In the genomic region with DNA sequence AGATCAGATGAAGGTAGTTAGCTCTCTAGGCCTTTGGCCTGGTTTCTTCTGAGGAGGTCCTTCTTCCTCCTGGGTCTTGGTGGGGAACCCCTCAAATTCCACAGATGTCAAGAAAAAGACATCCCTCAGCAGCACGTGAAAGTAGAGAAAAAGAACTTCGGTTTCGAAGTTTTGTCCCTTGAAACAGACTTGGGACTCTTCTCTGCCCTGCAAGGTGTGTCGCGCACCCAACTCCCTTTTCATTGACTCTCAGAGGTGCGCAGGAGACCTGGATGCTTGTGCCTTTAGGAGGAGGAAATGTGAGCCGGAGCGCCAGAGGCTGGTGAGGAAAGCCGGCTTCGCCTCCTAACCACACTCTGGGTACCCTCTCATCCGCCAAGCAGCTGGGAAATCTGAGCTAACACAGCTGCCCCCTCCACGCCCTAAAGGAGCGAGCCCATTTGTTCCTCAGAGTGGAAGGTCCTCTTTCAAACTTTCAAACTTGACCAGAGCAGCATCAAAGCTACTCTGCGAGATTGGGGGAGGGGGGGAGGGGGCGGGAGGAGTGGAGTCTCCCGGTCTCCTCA, we compare ENCODE assay signal across 18 mouse cellular contexts. TPM values are rescaled to one million over a fixed set of nuclear protein-coding genes. Genes with fewer than 3 reads are reported as not detected.
DNase-seq lines count a peak whose midpoint lies in the region; ATAC-seq and TF ChIP-seq lines count a peak whose summit lies in the region.
"Had no signal": no experiment of that assay in that cellular context is flagged by ENCODE, and none has a peak within 500 bp of the region (broad histone marks: within the 10 kb centered on the region; RNA-seq: fewer than 3 reads in every experiment).

No protein-coding gene starts in this region.

- no peak overlapping the region for H3K9ac ChIP-seq in heart, embryonic 13.5 days
- no peak overlapping the region for H3K9ac ChIP-seq in midbrain, embryonic 11.5 days (ENCODE audit: low read length)
- no peak overlapping the region for H3K9ac ChIP-seq in midbrain, embryonic 16.5 days (ENCODE audit: low read depth, low read length)
- H3K9ac ChIP-seq in limb, embryonic 14.5 days (ENCODE audit: low read depth, low read length, severe bottlenecking) = no peak overlapping the region
- H3K9ac ChIP-seq in stomach, postnatal 0 days (ENCODE audit: low read length) = no peak overlapping the region

- no peak for ATAC-seq in heart, embryonic 13.5 days (ENCODE audit: extremely low read depth, insufficient number of reproducible peaks, low FRiP score, low TSS enrichment)
- ATAC-seq in midbrain, embryonic 11.5 days (ENCODE audit: low FRiP score) = no peak
- no peak for ATAC-seq in midbrain, embryonic 16.5 days
- ATAC-seq in limb, embryonic 14.5 days (ENCODE audit: low FRiP score, low read depth) = no peak
- no peak for ATAC-seq in stomach, postnatal 0 days (ENCODE audit: low FRiP score, low TSS enrichment)
- no peak for ATAC-seq in cerebellum, adult (ENCODE audit: insufficient number of reproducible peaks, low FRiP score, low TSS enrichment)
- ATAC-seq: hindbrain, embryonic 16.5 days had no signal

- no peaks in the 10 kb centered on the region for H3K36me3 ChIP-seq in heart, embryonic 13.5 days
- no peaks in the 10 kb centered on the region for H3K36me3 ChIP-seq in midbrain, embryonic 11.5 days (ENCODE audit: control insufficient read depth, insufficient read depth, low read length)
- no peaks in the 10 kb centered on the region for H3K36me3 ChIP-seq in midbrain, embryonic 16.5 days (ENCODE audit: control insufficient read depth, insufficient read depth, low read length)
- no peaks in the 10 kb centered on the region for H3K36me3 ChIP-seq in limb, embryonic 14.5 days (ENCODE audit: control insufficient read depth, insufficient read depth, low read length)
- H3K36me3 ChIP-seq in stomach, postnatal 0 days (ENCODE audit: control insufficient read depth, insufficient read depth, low read length) = no peaks in the 10 kb centered on the region
- H3K36me3 ChIP-seq: heart, embryonic 10.5 days had no signal

- H3K4me1 ChIP-seq in heart, embryonic 13.5 days = 0 out of 2 replicates have a peak, but pooled peaks cover 4% of the 10 kb centered on the region
- no peaks in the 10 kb centered on the region for H3K4me1 ChIP-seq in midbrain, embryonic 11.5 days (ENCODE audit: control insufficient read depth, insufficient read depth, low read length)
- H3K4me1 ChIP-seq in midbrain, embryonic 16.5 days (ENCODE audit: control insufficient read depth, insufficient read depth, low read length) = no peaks in the 10 kb centered on the region
- no peaks in the 10 kb centered on the region for H3K4me1 ChIP-seq in limb, embryonic 14.5 days (ENCODE audit: control insufficient read depth, insufficient read depth, low read length)
- H3K4me1 ChIP-seq in stomach, postnatal 0 days (replicated peaks; ENCODE audit: control insufficient read depth, insufficient read depth) = no peaks in the 10 kb centered on the region

- H3K27me3 ChIP-seq in heart, embryonic 13.5 days (replicated peaks) = peaks cover 94% of the 10 kb centered on the region
- peaks cover 84% of the 10 kb centered on the region for H3K27me3 ChIP-seq in midbrain, embryonic 11.5 days (ENCODE audit: control insufficient read depth, insufficient read depth, low read length)
- H3K27me3 ChIP-seq in midbrain, embryonic 16.5 days (ENCODE audit: control insufficient read depth, insufficient read depth, low read depth, low read length) = peaks cover 74% of the 10 kb centered on the region
- H3K27me3 ChIP-seq in limb, embryonic 14.5 days (ENCODE audit: control insufficient read depth, insufficient read depth, low read length) = peaks cover 58% of the 10 kb centered on the region
- H3K27me3 ChIP-seq in stomach, postnatal 0 days (ENCODE audit: control insufficient read depth, insufficient read depth, low read length) = 0 out of 2 replicates have a peak, but pooled peaks cover 2% of the 10 kb centered on the region

- no peak for TF ChIP-seq EP300 in stomach, postnatal 0 days (optimal IDR thresholded peaks at IDR 0.05)

- no peak overlapping the region for H3K4me3 ChIP-seq in heart, embryonic 13.5 days
- no peak overlapping the region for H3K4me3 ChIP-seq in midbrain, embryonic 11.5 days (ENCODE audit: low read depth, low read length)
- H3K4me3 ChIP-seq in midbrain, embryonic 16.5 days (ENCODE audit: low read depth, low read length) = no peak overlapping the region
- H3K4me3 ChIP-seq in limb, embryonic 14.5 days (replicated peaks; ENCODE audit: low read length) = no peak overlapping the region
- H3K4me3 ChIP-seq in stomach, postnatal 0 days (ENCODE audit: low read depth, low read length) = no peak overlapping the region
- H3K4me3 ChIP-seq: heart, embryonic 10.5 days; layer of hippocampus, adult 2 months had no signal

- peak overlapping the region; percentile 36 for H3K4me2 ChIP-seq in heart, embryonic 13.5 days
- no peak overlapping the region for H3K4me2 ChIP-seq in midbrain, embryonic 11.5 days
- no peak overlapping the region for H3K4me2 ChIP-seq in midbrain, embryonic 16.5 days (ENCODE audit: low read length)
- H3K4me2 ChIP-seq in limb, embryonic 14.5 days (replicated peaks; ENCODE audit: low read depth, low read length, severe bottlenecking) = 0 out of 2 replicates have a peak overlapping the region, but pooled peaks have one; percentile 14
- 0 out of 2 replicates have a peak overlapping the region, but pooled peaks have one; percentile 20 for H3K4me2 ChIP-seq in stomach, postnatal 0 days (replicated peaks; ENCODE audit: low read depth)

- TF ChIP-seq CTCF in stomach, postnatal 0 days (IDR thresholded peaks at IDR 0.05; ENCODE audit: low read depth) = no peak

- H3K9me3 ChIP-seq in heart, embryonic 13.5 days = no peaks in the 10 kb centered on the region
- no peaks in the 10 kb centered on the region; the same call in 1 of the 2 replicates for H3K9me3 ChIP-seq in midbrain, embryonic 11.5 days (ENCODE audit: control insufficient read depth, low read length)
- H3K9me3 ChIP-seq in midbrain, embryonic 16.5 days (replicated peaks; ENCODE audit: control insufficient read depth, low read length, poor library complexity, severe bottlenecking) = no peaks in the 10 kb centered on the region; the same call in 1 of the 2 replicates
- no peaks in the 10 kb centered on the region for H3K9me3 ChIP-seq in limb, embryonic 14.5 days (ENCODE audit: control insufficient read depth, low read length)
- no peaks in the 10 kb centered on the region for H3K9me3 ChIP-seq in stomach, postnatal 0 days (ENCODE audit: control insufficient read depth, low read length)
- H3K9me3 ChIP-seq: heart, embryonic 10.5 days had no signal

- no peak for DNase-seq in heart, postnatal 4 days
- DNase-seq in midbrain, embryonic 11.5 days (ENCODE audit: low spot score, missing footprints) = peak; percentile 92
- no peak for DNase-seq in limb, embryonic 14.5 days (ENCODE audit: low spot score)
- DNase-seq in stomach, postnatal 0 days (ENCODE audit: low spot score) = no peak
- DNase-seq in thymus, postnatal 25 days = no peak
- DNase-seq: adrenal gland, postnatal 25 days; B cell, adult 2 months; cerebellum, adult 8-10 months; thymus, postnatal 14 days had no signal

- H3K27ac ChIP-seq in heart, embryonic 13.5 days (replicated peaks) = no peak overlapping the region
- H3K27ac ChIP-seq in midbrain, embryonic 11.5 days (ENCODE audit: low read depth, low read length) = no peak overlapping the region
- no peak overlapping the region for H3K27ac ChIP-seq in midbrain, embryonic 16.5 days (ENCODE audit: low read length)
- H3K27ac ChIP-seq in limb, embryonic 14.5 days (replicated peaks; ENCODE audit: low read depth, low read length) = no peak overlapping the region
- no peak overlapping the region for H3K27ac ChIP-seq in stomach, postnatal 0 days (replicated peaks)
- H3K27ac ChIP-seq: heart, embryonic 10.5 days; layer of hippocampus, adult 2 months had no signal

- 7% methylated on average over 15 of the region's 16 CpGs for WGBS in heart, embryonic 13.5 days
- WGBS in midbrain, embryonic 11.5 days = 3% methylated on average over 16 of the region's 16 CpGs
- WGBS in midbrain, embryonic 16.5 days = 4% methylated on average over 16 of the region's 16 CpGs
- WGBS in limb, embryonic 14.5 days = 7% methylated on average over 16 of the region's 16 CpGs
- 21% methylated on average over 16 of the region's 16 CpGs for WGBS in stomach, postnatal 0 days

- no peak for TF ChIP-seq POLR2A in limb, embryonic 14.5 days (IDR thresholded peaks at IDR 0.05; ENCODE audit: borderline replicate concordance, extremely low read depth, insufficient read depth, insufficient read length)

RNA-seq across cellular contexts. Expression of gene Hoxa1, which starts 7.6 kb away (rescaled TPM):
- polyA plus RNA-seq in heart, embryonic 13.5 days (2015; fragmentation: Nextera tagmentation; extraction: Ambion mirVana) = 0.97 and 1.6 TPM in 2 replicates
- under 1 TPM; 0.19 to 0.23 TPM for total RNA-seq in heart, postnatal 4 days (2021)
- 0.53 and 0.63 TPM in 2 replicates for polyA plus RNA-seq in midbrain, embryonic 11.5 days (2014; fragmentation: Nextera tagmentation; extraction: Ambion mirVana)
- polyA plus RNA-seq in midbrain, embryonic 16.5 days (2015; fragmentation: Nextera tagmentation; extraction: Ambion mirVana) = 0.20 TPM in 1 of 2 replicates, not detected in the other
- 1.4 and 1.6 TPM in 2 replicates for polyA plus RNA-seq in limb, embryonic 14.5 days (2012; rRNA removed)
- 1.4 and 1.7 TPM in 2 replicates for polyA plus RNA-seq in limb, embryonic 14.5 days (2014; fragmentation: Nextera tagmentation; extraction: Ambion mirVana)
- polyA plus RNA-seq in stomach, postnatal 0 days (2015; fragmentation: Nextera tagmentation; extraction: Ambion mirVana) = 0.35 and 0.56 TPM in 2 replicates
- total RNA-seq: layer of hippocampus, adult 2 months; liver, adult 2 months had no signal

RNA-seq across cellular contexts. Expression of gene Hoxa2, which starts 14.1 kb away (rescaled TPM):
- polyA plus RNA-seq in heart, embryonic 13.5 days (2015; fragmentation: Nextera tagmentation; extraction: Ambion mirVana) = 1.5 and 2.5 TPM in 2 replicates
- under 1 TPM; 0.60 to 0.68 TPM for total RNA-seq in heart, postnatal 4 days (2021)
- polyA plus RNA-seq in midbrain, embryonic 11.5 days (2014; fragmentation: Nextera tagmentation; extraction: Ambion mirVana) = 0.14 and 0.26 TPM in 2 replicates
- polyA plus RNA-seq in midbrain, embryonic 16.5 days (2015; fragmentation: Nextera tagmentation; extraction: Ambion mirVana) = 0.10 and 0.22 TPM in 2 replicates
- 3.1 and 3.6 TPM in 2 replicates for polyA plus RNA-seq in limb, embryonic 14.5 days (2012; rRNA removed)
- polyA plus RNA-seq in limb, embryonic 14.5 days (2014; fragmentation: Nextera tagmentation; extraction: Ambion mirVana) = 0.80 and 1.0 TPM in 2 replicates
- 5.1 and 5.3 TPM in 2 replicates for polyA plus RNA-seq in stomach, postnatal 0 days (2015; fragmentation: Nextera tagmentation; extraction: Ambion mirVana)
- total RNA-seq: layer of hippocampus, adult 2 months had no signal
- polyA plus RNA-seq: frontal cortex, adult 2 months had no signal

RNA-seq across cellular contexts. Expression of gene 5730596B20Rik, which starts 26.8 kb away (rescaled TPM):
- polyA plus RNA-seq in heart, embryonic 13.5 days (2015; fragmentation: Nextera tagmentation; extraction: Ambion mirVana) = 0.15 and 0.33 TPM in 2 replicates
- under 1 TPM; 0.20 to 0.29 TPM for total RNA-seq in heart, postnatal 4 days (2021)
- polyA plus RNA-seq in midbrain, embryonic 11.5 days (2014; fragmentation: Nextera tagmentation; extraction: Ambion mirVana) = not detected in 2 replicates
- not detected in 2 replicates for polyA plus RNA-seq in midbrain, embryonic 16.5 days (2015; fragmentation: Nextera tagmentation; extraction: Ambion mirVana)
- 0.27 and 0.44 TPM in 2 replicates for polyA plus RNA-seq in limb, embryonic 14.5 days (2012; rRNA removed)
- polyA plus RNA-seq in limb, embryonic 14.5 days (2014; fragmentation: Nextera tagmentation; extraction: Ambion mirVana) = 0.29 and 0.70 TPM in 2 replicates
- 0.90 and 0.99 TPM in 2 replicates for polyA plus RNA-seq in stomach, postnatal 0 days (2015; fragmentation: Nextera tagmentation; extraction: Ambion mirVana)
- total RNA-seq: layer of hippocampus, adult 2 months had no signal
- polyA plus RNA-seq: frontal cortex, adult 2 months; spleen, adult 2 months had no signal

RNA-seq across cellular contexts. Expression of gene Hoxa4, which starts 41.1 kb away (rescaled TPM):
- 0.71 and 0.74 TPM in 2 replicates for polyA plus RNA-seq in heart, embryonic 13.5 days (2015; fragmentation: Nextera tagmentation; extraction: Ambion mirVana)
- total RNA-seq in heart, postnatal 4 days (2021) = under 1 TPM; 0.71 to 0.86 TPM
- not detected in 2 replicates for polyA plus RNA-seq in midbrain, embryonic 11.5 days (2014; fragmentation: Nextera tagmentation; extraction: Ambion mirVana)
- polyA plus RNA-seq in midbrain, embryonic 16.5 days (2015; fragmentation: Nextera tagmentation; extraction: Ambion mirVana) = not detected in 2 replicates
- 2.2 and 2.8 TPM in 2 replicates for polyA plus RNA-seq in limb, embryonic 14.5 days (2012; rRNA removed)
- 0.57 and 1.0 TPM in 2 replicates for polyA plus RNA-seq in limb, embryonic 14.5 days (2014; fragmentation: Nextera tagmentation; extraction: Ambion mirVana)
- 2.5 and 2.6 TPM in 2 replicates for polyA plus RNA-seq in stomach, postnatal 0 days (2015; fragmentation: Nextera tagmentation; extraction: Ambion mirVana)
- total RNA-seq: layer of hippocampus, adult 2 months had no signal
- polyA plus RNA-seq: frontal cortex, adult 2 months had no signal

RNA-seq across cellular contexts. Expression of gene Hoxa5, which starts 53.9 kb away (rescaled TPM):
- 3.6 and 5.9 TPM in 2 replicates for polyA plus RNA-seq in heart, embryonic 13.5 days (2015; fragmentation: Nextera tagmentation; extraction: Ambion mirVana)
- 1 to 10 TPM; 1.3 to 1.5 TPM for total RNA-seq in heart, postnatal 4 days (2021)
- polyA plus RNA-seq in midbrain, embryonic 11.5 days (2014; fragmentation: Nextera tagmentation; extraction: Ambion mirVana) = not detected in 2 replicates
- 0.21 TPM in 1 of 2 replicates, not detected in the other for polyA plus RNA-seq in midbrain, embryonic 16.5 days (2015; fragmentation: Nextera tagmentation; extraction: Ambion mirVana)
- 11.0 and 12.3 TPM in 2 replicates for polyA plus RNA-seq in limb, embryonic 14.5 days (2012; rRNA removed)
- 3.4 and 3.8 TPM in 2 replicates for polyA plus RNA-seq in limb, embryonic 14.5 days (2014; fragmentation: Nextera tagmentation; extraction: Ambion mirVana)
- polyA plus RNA-seq in stomach, postnatal 0 days (2015; fragmentation: Nextera tagmentation; extraction: Ambion mirVana) = 8.4 and 8.9 TPM in 2 replicates
- total RNA-seq: layer of hippocampus, adult 2 months had no signal
- polyA plus RNA-seq: frontal cortex, adult 2 months had no signal

Comparison
In these comparisons a context has a peak if more than half of its experiments do, and no peak if none do; other contexts are left out.
1. H3K4me2 ChIP-seq: peak in heart, embryonic 13.5 days (single experiment), limb, embryonic 14.5 days (single experiment) and stomach, postnatal 0 days (single experiment); none in midbrain, embryonic 11.5 days (single experiment) and midbrain, embryonic 16.5 days (single experiment).